Mouse (Mus musculus): ENCODE measurements at regions not wholly inside any gene's neighbourhood (a gene's known extent, or its start where the extent isn't known, plus 50 kb on each side); places are given as distances from the start of the nearest gene placed in this dataset.

DNA sequence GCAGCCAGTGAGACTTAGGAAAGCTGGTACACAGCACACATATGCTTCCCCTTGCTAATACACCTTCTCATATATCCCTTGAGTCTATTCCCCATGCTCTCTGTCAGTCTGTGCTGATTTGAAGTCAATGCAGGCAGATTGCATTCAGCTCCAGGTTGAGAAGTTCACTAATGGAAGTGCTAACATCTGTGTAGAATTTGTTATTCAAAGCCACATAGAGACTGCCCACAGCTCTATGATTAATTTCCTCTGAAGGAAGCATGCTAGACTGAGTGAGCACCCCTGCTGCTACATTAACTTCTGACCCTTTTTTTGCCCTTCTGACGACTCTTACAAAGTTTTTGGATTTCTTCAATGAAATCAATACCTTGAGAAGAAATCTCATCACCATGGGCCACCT, 486.0 kb upstream of the Dmac1 start:
- ChIA-PET POLR2A (no interaction called here), CTCF (no interaction called here)

DNA sequence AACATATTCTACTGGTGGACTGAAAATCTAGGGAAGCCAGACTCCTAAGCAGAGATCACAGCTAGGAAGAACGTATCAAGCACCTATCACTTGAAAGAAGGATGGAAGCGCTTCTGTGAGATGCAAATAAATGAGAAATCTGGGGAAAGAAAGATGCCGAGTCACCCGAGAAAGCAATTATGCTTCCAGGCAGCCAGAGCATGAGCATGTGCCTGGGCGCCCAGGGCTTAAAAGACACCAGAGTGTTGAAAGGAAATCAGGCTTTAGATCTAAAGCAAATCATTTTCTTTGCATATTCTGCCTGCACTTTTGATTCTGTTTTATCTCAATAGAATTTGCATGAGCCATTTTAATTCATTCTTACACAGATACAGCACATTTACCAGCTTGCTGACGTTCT, 466.5 kb upstream of the Dmac1 start:
- ChIA-PET CTCF (no interaction called here), POLR2A (no interaction called here)

DNA sequence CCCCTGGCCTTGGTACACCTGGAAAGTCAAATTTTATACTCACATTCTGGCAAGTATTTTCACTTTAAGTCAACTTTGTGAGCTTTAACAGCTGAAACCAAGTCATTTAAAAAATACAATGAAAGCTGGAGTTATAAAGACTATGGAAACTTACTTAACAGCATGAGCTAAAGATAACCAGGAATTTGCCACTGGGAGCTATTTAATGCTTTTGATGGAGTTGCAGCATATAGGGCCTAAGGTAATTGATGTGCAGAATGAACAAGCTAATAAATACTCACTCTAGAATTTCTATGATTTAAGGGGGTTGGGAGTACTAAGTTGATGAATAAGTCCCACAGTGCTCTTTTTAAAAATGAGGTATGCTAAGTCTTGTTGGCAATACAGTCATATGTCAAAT, 463.5 kb upstream of the Dmac1 start:
- POLR2A ChIA-PET, result interaction anchor here in 1 of 4 experiments (0.6 kb wide), 1 partner anchor 35 kb away, joined by 3 read pairs; no protein-coding TSS in a partner anchor

DNA sequence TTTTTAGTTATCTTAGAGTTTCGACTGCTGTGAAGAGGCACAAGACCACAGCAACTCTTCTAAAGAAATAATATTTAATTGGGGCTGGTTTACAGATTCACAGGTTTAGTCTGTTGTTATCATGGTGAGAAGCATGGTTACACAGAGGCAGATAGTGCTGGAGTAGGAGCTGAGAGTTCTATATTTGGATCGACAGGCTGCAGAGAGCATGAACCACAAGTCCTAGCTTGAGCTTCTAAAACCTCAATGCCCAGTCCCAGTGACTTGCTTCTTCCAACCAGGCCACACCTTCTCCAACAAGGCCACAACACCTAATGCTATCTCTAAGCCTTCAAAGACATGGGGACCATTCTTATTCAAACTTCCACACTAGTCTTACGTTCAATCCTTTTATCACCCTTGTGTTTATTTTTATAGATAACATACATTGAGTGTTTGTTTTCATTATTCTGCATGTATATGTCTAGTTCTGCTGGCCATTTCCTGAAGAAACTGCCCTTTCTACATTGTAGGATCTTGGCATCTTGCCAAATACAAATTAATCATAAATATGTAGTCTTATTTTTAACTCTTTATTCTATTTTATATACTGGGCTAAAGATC, 452.8 kb upstream of the Dmac1 start:
- ChIA-PET CTCF (no interaction called here), POLR2A (no interaction called here)

More for the DNA sequence above, 463.5 kb upstream of the Dmac1 start:
- CTCF ChIA-PET, result no interaction called here

DNA sequence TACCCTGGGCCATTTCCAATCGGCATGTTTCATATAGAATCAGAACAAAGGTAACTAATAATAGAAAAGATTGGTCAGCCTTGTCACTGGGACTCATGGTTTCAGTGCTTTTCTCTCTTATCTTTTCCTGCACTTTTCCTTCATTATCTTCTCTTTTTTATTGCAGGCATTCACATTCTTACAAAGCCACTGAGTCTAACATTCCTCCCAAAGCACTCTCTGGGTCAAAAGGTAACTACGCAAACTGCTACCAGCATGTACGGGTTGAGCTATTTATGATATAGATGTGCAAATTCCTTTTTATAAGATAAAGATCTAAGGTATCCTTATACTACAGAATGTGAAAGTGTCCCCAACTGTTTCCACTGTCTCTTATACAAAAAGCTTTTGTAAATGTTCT, 436.5 kb upstream of the Dmac1 start:
- ChIA-PET POLR2A (no interaction called here), CTCF (no interaction called here)

DNA sequence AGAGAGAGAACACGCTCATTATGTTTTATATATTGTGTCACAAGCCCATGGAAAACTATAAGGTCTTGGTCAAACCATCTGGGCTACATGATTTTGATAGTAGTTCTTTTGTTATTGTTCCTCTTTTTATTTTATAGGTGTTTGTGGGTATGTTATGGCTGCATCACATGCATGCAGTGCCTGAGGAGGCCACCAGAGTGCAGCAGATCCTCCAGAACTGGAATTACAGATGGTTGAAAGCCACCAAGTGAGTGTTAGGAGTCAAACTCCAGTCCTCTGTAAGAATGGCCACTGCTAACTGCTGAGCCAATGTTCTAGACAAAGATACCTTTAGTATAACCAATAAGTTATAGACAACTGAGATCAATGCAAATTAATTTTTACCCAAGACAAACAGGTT, 435.9 kb upstream of the Dmac1 start:
- ChIA-PET POLR2A (no interaction called here), CTCF (no interaction called here)

DNA sequence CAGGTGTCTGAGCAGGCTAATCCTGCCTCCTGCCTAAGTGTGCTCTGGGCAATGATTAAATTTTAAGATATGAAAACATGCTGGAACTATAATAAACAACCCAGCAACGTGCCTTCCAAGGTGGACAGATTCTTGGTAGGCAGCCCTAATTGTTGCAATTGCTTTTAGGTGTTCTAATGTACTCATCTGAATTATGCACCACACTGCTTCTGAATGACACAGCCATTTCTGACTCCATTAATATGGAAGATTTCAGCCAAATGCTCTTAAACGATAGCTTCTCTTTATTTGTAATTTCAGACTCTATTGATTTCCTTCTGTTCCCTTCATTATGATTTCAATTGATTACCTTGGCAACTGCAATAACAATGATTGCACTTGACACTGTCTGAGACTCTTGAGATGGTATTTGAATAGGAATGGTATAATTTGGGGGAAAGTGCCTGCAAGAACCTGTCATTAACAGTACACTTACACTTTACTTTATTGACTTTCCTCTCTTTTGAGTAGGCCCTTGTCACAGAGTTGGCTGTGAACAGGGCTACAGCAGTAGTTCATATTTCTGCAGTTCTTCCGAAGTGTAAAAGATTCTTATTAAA, 422.8 kb upstream of the Dmac1 start:
- ChIA-PET POLR2A (no interaction called here), CTCF (no interaction called here)

DNA sequence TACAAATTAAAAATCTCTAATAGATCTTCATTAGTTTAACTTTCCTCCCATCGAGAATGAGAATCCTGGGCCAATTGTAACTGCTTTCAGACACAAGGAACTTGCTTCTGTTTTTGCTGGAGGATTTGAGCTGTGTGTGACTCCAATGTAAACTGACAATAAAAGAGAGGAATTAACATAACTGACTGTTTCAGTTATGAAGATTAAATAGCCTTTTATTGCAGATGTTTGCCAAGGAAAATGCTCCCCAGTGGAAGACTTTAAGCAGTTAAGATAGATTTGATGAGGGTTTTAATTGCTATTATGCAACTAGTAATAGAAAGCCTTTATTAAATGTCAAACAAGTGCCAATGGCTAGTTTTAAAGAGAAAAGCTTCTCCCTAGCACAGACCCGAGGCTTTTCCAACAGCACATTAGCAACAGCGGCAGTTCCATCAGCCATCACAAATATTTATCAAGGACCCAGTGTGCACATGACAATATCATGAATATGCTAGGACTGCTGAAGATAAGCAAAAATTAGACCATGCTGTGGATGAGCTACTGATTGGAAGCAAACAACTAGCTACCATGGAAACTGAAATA, 398.6 kb upstream of the Dmac1 start:
- CTCF ChIA-PET, result no interaction called here
- POLR2A ChIA-PET, result no interaction called here

DNA sequence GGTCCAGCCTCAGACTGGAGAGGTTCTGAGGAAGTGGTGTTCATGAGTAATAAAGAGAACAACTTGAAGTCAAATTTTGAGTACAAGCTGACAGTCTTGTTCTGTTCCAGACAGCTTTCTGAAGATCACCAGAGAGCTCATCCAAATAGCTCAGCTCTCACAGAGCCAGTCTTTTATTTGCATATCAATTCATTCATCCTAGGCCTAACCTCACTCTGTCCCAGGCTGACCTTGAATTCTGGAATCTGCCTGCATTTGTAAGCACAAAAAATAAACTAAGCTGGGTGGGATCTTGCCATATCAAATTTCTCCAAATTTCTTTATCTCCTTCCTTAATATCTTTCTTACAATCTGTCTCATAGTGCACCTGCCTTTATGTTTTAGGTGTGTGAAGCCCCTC, 362.9 kb upstream of the Dmac1 start:
- POLR2A ChIA-PET, result no interaction called here
- CTCF ChIA-PET, result no interaction called here

DNA sequence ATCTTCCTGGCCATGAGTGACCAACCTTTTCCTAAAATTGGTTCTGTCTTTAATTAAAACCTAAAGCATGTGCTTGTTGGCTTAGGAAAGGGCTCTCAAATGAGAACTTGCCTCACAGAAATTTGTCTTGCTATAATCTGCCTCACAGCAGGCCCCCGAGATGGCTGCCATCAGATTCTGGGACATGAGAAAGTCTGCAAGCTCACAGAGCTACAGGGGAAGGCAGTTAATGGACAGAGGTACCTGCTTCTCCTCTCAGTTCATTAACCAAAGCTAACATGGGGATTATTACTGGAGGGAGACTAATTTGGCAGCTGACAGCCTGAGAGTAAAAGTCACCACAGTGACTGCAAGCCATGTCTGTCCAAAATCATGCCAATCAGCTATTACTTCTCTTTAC, 358.5 kb upstream of the Dmac1 start:
- POLR2A ChIA-PET, result no interaction called here

DNA sequence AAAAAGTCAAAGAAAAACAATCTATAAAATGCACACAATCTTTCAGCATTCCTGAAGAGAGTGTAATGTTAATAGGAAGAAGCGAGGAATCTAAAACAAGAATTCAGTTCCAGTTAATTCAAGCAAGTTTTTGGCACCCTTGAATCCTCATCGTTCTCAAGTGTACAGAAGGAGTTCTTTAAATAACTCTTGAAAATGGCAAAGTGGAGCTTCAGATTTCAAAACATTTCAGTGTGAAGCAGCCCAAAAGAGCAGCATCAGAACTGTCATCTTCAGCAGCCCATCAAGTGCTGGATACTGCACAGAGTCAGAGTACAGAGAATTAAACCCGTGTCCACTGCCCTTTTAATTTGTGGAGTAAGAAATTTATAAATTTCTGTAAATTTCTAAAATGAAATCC, 311.8 kb upstream of the Dmac1 start:
- ChIA-PET POLR2A (interaction anchor here in 1 of 4 experiments (1.4 kb wide), 1 partner anchor 10 kb away, joined by 3 read pairs; no protein-coding TSS in a partner anchor), CTCF (no interaction called here)

More for the DNA sequence above, 358.5 kb upstream of the Dmac1 start:
- CTCF ChIA-PET, result no interaction called here

DNA sequence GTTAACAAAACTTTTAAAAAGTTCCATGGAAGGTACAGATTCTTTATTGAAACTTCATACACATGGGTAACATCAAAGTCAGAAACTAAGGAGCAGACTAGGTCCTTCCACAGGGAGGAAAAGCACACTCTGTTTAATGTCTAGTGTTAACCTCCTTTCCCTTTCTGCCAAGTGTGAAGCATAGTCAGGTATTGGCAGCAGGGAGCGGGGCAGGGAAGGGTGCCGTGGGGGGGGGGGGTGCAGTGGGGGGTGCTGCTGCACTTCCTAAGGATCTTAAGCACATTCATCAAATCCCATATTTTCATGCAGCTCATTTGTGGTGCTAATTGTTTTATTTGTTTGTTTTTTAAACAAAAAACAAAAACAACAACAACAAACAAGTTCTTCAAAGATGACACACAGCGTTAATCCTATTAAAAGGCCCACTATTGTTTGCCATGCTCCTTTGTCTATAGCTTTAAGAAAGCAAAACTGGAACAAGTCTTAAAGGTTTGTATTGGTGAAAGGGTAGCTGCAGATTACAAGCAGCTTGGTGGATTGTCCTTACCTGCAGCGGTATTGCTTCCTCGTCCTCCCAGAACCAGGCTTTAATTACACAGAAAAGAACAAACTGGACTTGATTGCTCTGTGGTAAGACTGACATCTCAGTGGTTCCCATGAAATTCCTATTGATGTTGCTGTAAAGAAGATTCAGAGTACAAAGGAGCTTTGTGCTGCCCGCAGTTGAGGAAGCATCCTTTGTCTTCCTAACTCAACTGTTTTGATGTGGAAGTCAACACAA, 310.2 kb upstream of the Dmac1 start:
- CTCF ChIA-PET, result no interaction called here
- POLR2A ChIA-PET, result no interaction called here

DNA sequence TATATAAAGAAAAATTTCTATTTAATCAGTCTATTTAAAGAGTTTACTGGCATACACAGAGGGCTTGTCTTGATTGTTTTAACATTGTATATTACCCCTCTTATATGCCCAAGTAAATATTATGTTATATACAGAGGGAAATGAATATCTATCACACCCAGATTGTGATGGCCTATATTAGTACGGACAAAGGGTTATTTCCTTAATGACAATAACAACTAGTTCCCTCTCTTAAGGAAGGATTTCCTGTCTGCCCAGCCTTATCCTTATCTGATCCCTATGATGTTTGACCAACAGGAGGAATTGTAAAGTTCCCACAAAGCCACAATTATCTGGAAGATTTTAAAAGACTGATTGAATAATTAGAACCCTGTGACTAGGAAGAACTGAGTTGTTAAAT, 301.8 kb upstream of the Dmac1 start:
- CTCF ChIA-PET, result no interaction called here
- POLR2A ChIA-PET, result no interaction called here

DNA sequence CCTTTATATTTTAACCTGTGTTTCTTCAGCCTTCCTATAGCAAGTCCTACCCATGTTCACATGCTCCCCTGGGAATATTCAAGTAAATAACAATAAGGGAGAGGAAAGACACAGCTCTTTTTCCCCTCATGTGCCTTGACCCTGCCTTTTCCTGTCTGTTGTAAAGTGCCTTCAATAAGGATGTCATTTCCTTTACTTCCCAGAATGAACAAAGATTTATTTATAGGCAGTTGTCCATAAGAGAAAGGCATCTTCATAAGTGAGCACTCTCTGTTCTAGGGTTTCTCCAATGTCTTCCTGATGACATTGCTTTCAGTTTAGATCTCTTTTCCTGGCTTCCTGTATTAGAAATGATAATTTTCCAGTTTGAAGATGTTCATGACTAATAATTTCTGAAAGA, 294.5 kb upstream of the Dmac1 start:
- ChIA-PET POLR2A (no interaction called here), CTCF (no interaction called here)

DNA sequence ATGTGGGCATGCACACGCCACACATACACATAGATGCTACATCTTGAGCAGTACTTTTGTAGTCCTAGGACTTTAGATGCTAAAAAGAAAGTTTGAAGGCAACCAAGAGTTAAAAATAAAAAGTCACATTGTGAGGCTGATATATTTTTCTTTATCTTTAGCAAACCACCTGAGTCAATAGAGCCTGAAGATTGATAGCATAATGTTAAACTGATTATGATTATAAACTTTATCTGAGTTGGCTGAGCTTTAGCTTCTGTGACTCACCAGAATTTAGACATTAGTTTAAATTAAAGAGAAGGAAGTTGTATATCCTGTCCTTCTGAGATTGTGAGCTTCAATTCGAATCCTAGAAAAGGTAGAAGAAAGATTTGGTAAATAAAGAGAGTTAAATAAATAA, 289.5 kb upstream of the Dmac1 start:
- ChIA-PET POLR2A (no interaction called here), CTCF (no interaction called here)

DNA sequence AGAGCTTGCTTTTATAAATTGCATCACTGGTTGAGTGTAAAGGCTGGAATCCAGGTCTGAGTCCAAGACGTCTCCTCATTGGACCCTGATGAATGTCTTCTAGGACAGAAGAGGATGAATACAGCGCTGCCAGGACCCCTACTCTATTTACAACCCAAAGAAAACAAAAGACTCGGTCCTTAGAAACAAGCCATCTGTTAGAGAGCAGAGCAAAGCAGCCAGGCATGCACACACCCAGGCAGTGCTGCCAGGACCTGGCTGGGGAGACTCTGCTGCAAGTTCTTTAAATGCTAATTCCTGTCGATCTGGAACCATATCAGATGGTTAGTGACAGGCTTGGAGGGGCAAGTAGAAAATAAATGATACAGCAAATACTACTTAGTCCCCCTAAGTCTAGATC, 284.4 kb upstream of the Dmac1 start:
- ChIA-PET CTCF (no interaction called here), POLR2A (no interaction called here)

DNA sequence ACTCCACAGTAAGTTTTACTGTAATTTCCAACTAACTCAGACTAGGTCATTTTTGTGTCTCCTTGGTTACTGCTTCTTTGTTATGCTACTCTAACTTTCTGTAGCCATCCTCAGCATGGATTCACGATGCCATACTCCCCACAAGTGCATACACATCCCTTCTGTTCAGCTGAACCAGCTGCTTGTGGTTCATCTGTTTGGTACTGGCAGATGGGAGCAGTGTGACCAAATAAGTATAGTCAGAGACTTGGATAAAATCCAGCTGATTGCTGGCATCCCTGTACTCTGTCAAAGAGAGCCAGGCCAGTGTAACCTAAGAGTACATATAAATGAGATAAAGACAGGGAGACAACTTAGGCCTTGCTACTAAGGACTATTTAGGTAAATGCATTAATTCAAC, 283.7 kb upstream of the Dmac1 start:
- ChIA-PET POLR2A (no interaction called here), CTCF (no interaction called here)

DNA sequence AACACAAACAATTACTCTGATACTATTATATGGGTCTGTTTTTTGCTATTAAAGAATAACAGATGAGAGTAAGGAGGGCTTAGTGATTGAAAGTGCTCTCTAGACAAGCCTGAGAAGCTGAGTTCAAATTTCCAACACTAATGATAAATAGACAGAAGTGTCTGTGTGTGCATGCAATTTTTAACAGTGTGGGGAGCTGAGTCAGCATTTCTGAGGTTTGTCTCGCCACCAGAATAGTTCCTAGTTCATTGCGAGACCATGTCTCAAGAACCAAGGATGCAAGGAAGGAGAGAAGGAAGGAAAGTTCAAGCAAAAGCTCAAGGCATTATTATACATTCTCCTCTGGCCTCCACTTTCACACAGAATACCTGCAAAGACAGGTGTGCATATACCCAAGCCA, 259.7 kb upstream of the Dmac1 start:
- CTCF ChIA-PET, result interaction anchor here in 1 of 4 experiments (0.6 kb wide), 1 partner anchor 787 kb away, joined by 3 read pairs; no protein-coding TSS in a partner anchor
- POLR2A ChIA-PET, result no interaction called here

DNA sequence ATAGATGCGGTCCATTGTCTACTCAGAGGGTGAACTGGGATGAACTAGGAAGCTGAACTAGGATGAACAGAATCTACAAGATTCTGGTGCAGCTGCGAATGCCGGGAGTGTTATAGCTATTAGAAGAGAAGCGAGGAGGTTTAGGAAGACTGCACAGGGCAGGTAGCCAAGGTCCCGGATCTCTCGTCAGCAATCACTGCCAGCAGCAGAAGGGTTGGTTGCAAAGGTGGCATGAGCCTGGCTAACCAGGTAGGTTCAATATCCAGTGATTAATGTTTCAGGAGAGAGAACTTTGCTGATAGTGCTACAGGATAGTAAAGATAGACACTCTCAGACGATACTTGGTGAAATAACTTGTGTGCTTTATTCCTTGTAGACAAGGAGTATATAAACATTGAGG, 257.0 kb upstream of the Dmac1 start:
- POLR2A ChIA-PET, result no interaction called here

DNA sequence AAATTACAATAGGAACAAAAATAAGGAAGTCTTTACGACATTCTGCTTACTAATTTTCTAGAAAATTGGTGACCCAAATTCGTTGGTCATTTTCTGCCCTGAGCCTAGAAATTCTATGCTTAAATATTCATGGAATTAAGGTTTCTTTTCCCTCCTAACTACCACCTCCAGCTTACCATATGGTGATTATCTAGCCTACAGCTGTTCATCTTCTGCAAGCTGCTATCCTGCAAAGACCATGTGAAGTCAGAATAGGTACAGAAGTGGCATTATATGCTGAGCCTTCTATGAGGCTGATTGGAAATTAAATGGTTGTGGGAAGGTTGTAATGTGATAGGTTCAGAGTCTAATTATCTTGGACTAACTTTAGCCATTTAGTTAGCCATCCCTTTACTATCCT, 251.5 kb upstream of the Dmac1 start:
- CTCF ChIA-PET, result no interaction called here
- POLR2A ChIA-PET, result no interaction called here

More for the DNA sequence above, 257.0 kb upstream of the Dmac1 start:
- CTCF ChIA-PET, result interaction anchor here in 1 of 4 experiments (0.5 kb wide), 1 partner anchor 185 kb away, joined by 3 read pairs; no protein-coding TSS in a partner anchor

DNA sequence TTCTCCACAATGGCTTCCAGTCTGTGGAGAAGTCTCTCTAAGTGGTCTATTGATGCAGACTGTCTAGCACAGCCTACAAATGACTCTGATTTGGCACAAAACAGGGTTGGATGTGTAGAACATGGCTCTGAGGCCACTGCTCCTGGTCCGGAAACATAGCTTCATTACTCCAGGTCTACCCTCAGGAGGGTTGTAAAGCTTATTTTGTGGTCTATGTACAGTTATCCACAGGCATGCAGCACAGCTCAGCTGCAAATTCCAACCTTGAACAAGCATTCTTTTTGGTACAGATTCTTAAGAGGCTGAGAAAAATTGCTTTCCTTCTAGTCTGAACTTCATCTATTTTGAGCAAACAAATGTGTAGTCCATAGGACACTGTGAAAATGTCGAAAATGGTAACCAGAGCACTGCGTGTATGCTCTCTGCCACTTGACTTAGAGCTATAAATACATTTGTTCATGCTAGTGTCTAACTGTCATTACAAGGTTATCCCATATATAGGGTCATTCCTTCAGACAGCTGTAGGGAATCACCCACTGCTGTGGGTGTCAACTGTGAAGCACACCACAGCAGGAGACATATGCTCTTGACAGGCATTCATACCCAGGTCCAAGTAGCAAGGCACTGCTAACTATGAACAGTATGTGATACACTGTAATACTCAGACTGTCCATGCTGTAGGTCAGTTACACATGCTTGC, 239.5 kb upstream of the Dmac1 start:
- CTCF ChIA-PET, result no interaction called here
- POLR2A ChIA-PET, result no interaction called here
